Mouse (Mus musculus) ES-Bruce4 (cell line): ENCODE results near the gene Apof. TPM values are rescaled to one million over a fixed set of nuclear protein-coding genes. Genes with fewer than 3 reads are reported as not detected.
"Not testable (repeated sequence)": the region's sequence is repeated elsewhere in the genome, so short reads cannot be mapped to it uniquely, and the experiment has no call there.

Experiments
- H3K27ac ChIP-seq: 2 replicates; pipeline ENCODE4 v1.5.1; 2012; ENCODE audit warnings: low read length, inconsistent platforms; ENCODE audit not compliant: insufficient read depth
- H3K27me3 ChIP-seq: 2 replicates; pipeline ENCODE4 v1.6.1; 2012; ENCODE audit warnings: mild to moderate bottlenecking, low read length, inconsistent platforms; ENCODE audit not compliant: control insufficient read depth, poor library complexity, insufficient read depth, severe bottlenecking
- H3K36me3 ChIP-seq: 2 replicates; pipeline ENCODE4 v1.6.1; 2012; ENCODE audit warnings: inconsistent platforms, mild to moderate bottlenecking, low read length, moderate library complexity; ENCODE audit not compliant: control insufficient read depth, poor library complexity, insufficient read depth, severe bottlenecking
- H3K4me1 ChIP-seq: one replicate; pipeline ENCODE4 v1.8.1; 2011; ENCODE audit warnings: low read length; ENCODE audit not compliant: control insufficient read depth, insufficient read depth
- H3K4me3 ChIP-seq: 2 replicates; pipeline ENCODE4 v1.5.1; 2011; ENCODE audit warnings: low read depth, mild to moderate bottlenecking, low read length
- H3K9ac ChIP-seq: 2 replicates; pipeline ENCODE4 v1.6.1; 2012; ENCODE audit warnings: low read depth, mild to moderate bottlenecking, inconsistent platforms; ENCODE audit not compliant: poor library complexity, severe bottlenecking
- H3K9me3 ChIP-seq: replicated peaks from 2 replicates; pipeline ENCODE4 v1.6.1; 2012; ENCODE audit warnings: mild to moderate bottlenecking, low read length, inconsistent platforms; ENCODE audit not compliant: control insufficient read depth, poor library complexity, insufficient read depth, severe bottlenecking
- CTCF ChIP-seq: IDR thresholded peaks from one replicate; pipeline ENCODE4 v1.8.1; 2011; ENCODE audit warnings: low read depth, low read length
- EP300 ChIP-seq: IDR thresholded peaks from 2 replicates; pipeline ENCODE4 v1.6.1; 2011; ENCODE audit warnings: low read depth, low read length; ENCODE audit not compliant: insufficient read depth
- POLR2A ChIP-seq: IDR thresholded peaks from one replicate; pipeline ENCODE4 v1.8.1; 2011; ENCODE audit warnings: low read length; ENCODE audit not compliant: insufficient read depth
- polyA plus RNA-seq: library from polyadenylated mRNA; stranded (reverse); fragments of >200 nt; gene quantifications from 2 replicates; pipeline ENCODE4 v1.2.4, GENCODE M21; 2011; ENCODE audit warnings: low read depth; ENCODE audit not compliant: missing spikeins, insufficient read depth, insufficient read length

Gene Apof
- polyA plus RNA-seq, 1 experiment = not detected

GRCm38 (mm10) chr10:128263393-128264310 is 4.8 kb upstream of the Apof start:
- H3K4me3 ChIP-seq = no peak overlapping the region
- no peak overlapping the region for H3K27ac ChIP-seq
- H3K9ac ChIP-seq = no peak overlapping the region
- H3K9me3 ChIP-seq = no peaks in the 10 kb centered on the region
- H3K36me3 ChIP-seq = no peaks in the 10 kb centered on the region
- H3K4me1 ChIP-seq = peaks cover 1% of the 10 kb centered on the region
- H3K27me3 ChIP-seq = no peaks in the 10 kb centered on the region
- TF ChIP-seq EP300 (no peak), CTCF (no peak), POLR2A (no peak)

GRCm38 (mm10) chr10:128269206-128269910 is 887 bp downstream of the Apof start:
- H3K27ac ChIP-seq = no peak overlapping the region
- TF ChIP-seq POLR2A = no peak
- TF ChIP-seq EP300 = no peak
- TF ChIP-seq CTCF = no peak
- no peak overlapping the region for H3K4me3 ChIP-seq

GRCm38 (mm10) chr10:128270287-128270841 is 1.9 kb downstream of the Apof start, which contains the start of gene Stat2:
Gene Stat2, plus strand, starts transcription at chr10:128270559.
- Histone ChIP-seq H3K9ac (peak within 1 kb of the TSS; percentile 87), H3K36me3 (no peaks in the 10 kb centered on the region), H3K27ac (0 out of 2 replicates have a peak within 1 kb of the TSS, but pooled peaks have one; percentile 13), H3K4me3 (peak within 1 kb of the TSS; percentile 99), H3K4me1 (no peaks in the 10 kb centered on the region), H3K27me3 (no peaks in the 10 kb centered on the region), H3K9me3 (no peaks in the 10 kb centered on the region)
- TF ChIP-seq CTCF (no peak), POLR2A (peak; percentile 6)

More at GRCm38 (mm10) chr10:128269206-128269910, 887 bp downstream of the Apof start:
- H3K9ac ChIP-seq = no peak overlapping the region
- H3K36me3 ChIP-seq = no peaks in the 10 kb centered on the region
- no peaks in the 10 kb centered on the region for H3K4me1 ChIP-seq
- H3K27me3 ChIP-seq = no peaks in the 10 kb centered on the region
- no peaks in the 10 kb centered on the region for H3K9me3 ChIP-seq

- H3K9me3 ChIP-seq = no peaks in the 10 kb centered on the region
- no peaks in the 10 kb centered on the region for H3K36me3 ChIP-seq
- H3K27me3 ChIP-seq = no peaks in the 10 kb centered on the region
- H3K4me3 ChIP-seq = peak overlapping the region; percentile 99
- H3K4me1 ChIP-seq = no peaks in the 10 kb centered on the region
- H3K9ac ChIP-seq = peak overlapping the region; percentile 87
- no peak for TF ChIP-seq POLR2A
- no peak for TF ChIP-seq EP300
- no peak for TF ChIP-seq CTCF
- H3K27ac ChIP-seq = 0 out of 2 replicates have a peak overlapping the region, but pooled peaks have one; percentile 13
Observed at GRCm38 (mm10) chr10:128270866-128271265, 2.4 kb downstream of the Apof start.

- H3K9ac ChIP-seq = no peak overlapping the region
- TF ChIP-seq CTCF (no peak), EP300 (no peak), POLR2A (no peak)
- H3K27ac ChIP-seq = no peak overlapping the region
- no peaks in the 10 kb centered on the region for H3K4me1 ChIP-seq
- no peaks in the 10 kb centered on the region for H3K27me3 ChIP-seq
- H3K9me3 ChIP-seq = no peaks in the 10 kb centered on the region
- no peak overlapping the region for H3K4me3 ChIP-seq
- no peaks in the 10 kb centered on the region; the same call in 1 of the 2 replicates for H3K36me3 ChIP-seq
Observed at GRCm38 (mm10) chr10:128271883-128272282, 3.4 kb downstream of the Apof start.

GRCm38 (mm10) chr10:128272819-128273439 is 4.5 kb downstream of the Apof start:
- not testable (repeated sequence) for H3K36me3 ChIP-seq, H3K27me3 ChIP-seq, H3K27ac ChIP-seq, H3K9me3 ChIP-seq, H3K4me1 ChIP-seq, H3K4me3 ChIP-seq, H3K9ac ChIP-seq

GRCm38 (mm10) chr10:128275374-128275773 is 6.9 kb downstream of the Apof start:
- not testable (repeated sequence) for H3K9ac ChIP-seq, H3K4me3 ChIP-seq, H3K9me3 ChIP-seq, H3K4me1 ChIP-seq, H3K27me3 ChIP-seq, H3K27ac ChIP-seq
- H3K36me3 ChIP-seq = peaks cover 13% of the 10 kb centered on the region
